Mouse (Mus musculus) lung, embryonic 14.5 days (tissue): ENCODE data around the gene Palb2. TPM values are rescaled to one million over a fixed set of nuclear protein-coding genes. Genes with fewer than 3 reads are reported as not detected.
A peak's percentile ranks its signal among the peaks of the same experiment; 100 is the strongest.

Source experiments
- ATAC-seq: fragments of 200-750 bp; cut with Nextera tagmentation; 2 replicates; pipeline ENCODE4 v1.8.0; 2017; ENCODE audit warnings: mild to moderate bottlenecking, moderate TSS enrichment, moderate library complexity; ENCODE audit not compliant: insufficient read depth
- DNase-seq: peaks from one replicate; pipeline ENCODE4 v3.0.0-alpha.2; 2015
- H3K27ac ChIP-seq: fragments of 300-500 bp; sonication (generic); 2 replicates; pipeline ENCODE4 v1.5.1; 2014; ENCODE audit warnings: low read depth, mild to moderate bottlenecking, moderate library complexity
- H3K27me3 ChIP-seq: fragments of 300-500 bp; sonication (generic); 2 replicates; pipeline ENCODE4 v1.6.1; 2014; ENCODE audit warnings: low read length, control low read depth; ENCODE audit not compliant: insufficient read depth
- H3K36me3 ChIP-seq: fragments of 300-500 bp; sonication (generic); 2 replicates; pipeline ENCODE4 v1.6.1; 2014; ENCODE audit warnings: control low read depth; ENCODE audit not compliant: insufficient read depth
- H3K4me1 ChIP-seq: fragments of 300-500 bp; sonication (generic); 2 replicates; pipeline ENCODE4 v1.6.1; 2014; ENCODE audit warnings: antibody characterized with exemption, control low read depth; ENCODE audit not compliant: insufficient read depth
- H3K4me2 ChIP-seq: fragments of 300-500 bp; sonication (generic); 2 replicates; pipeline ENCODE4 v1.6.1; 2014; ENCODE audit warnings: mild to moderate bottlenecking
- H3K4me3 ChIP-seq: fragments of 300-500 bp; sonication (generic); 2 replicates; pipeline ENCODE4 v1.5.1; 2014; ENCODE audit warnings: low read depth, low read length
- H3K9ac ChIP-seq: fragments of 300-500 bp; sonication (generic); 2 replicates; pipeline ENCODE4 v1.6.1; 2014
- H3K9me3 ChIP-seq: fragments of 300-500 bp; sonication (generic); 2 replicates; pipeline ENCODE4 v1.6.1; 2016; ENCODE audit warnings: low read depth, low read length, control low read depth
- CTCF ChIP-seq: IDR thresholded peaks from 2 replicates; pipeline ENCODE4 v1.5.1; 2016; ENCODE audit warnings: antibody characterized with exemption, low read depth
- WGBS: fragments of 180-500 bp; shearing (Covaris S2); extraction: QIAGEN DNeasy Blood & Tissue Kit; methylation state at CpG from one replicate; pipeline ENCODE4 v1.1.7; 2014; 5-methylcytosine and 5-hydroxymethylcytosine counted together
- polyA plus RNA-seq: library from polyadenylated mRNA; unstranded; fragments of >200 nt; fragmentation: Nextera tagmentation; extraction: Ambion mirVana; gene quantifications from 2 replicates; pipeline ENCODE4 v1.2.1, GENCODE M21; 2014

Gene Palb2
- 20.6 and 20.8 TPM in 2 replicates for polyA plus RNA-seq

- DNase-seq (peak; percentile 99), ATAC-seq (peak; percentile 99)
- peak within 1 kb of the TSS; percentile 70 for H3K27ac ChIP-seq
- peaks cover 45% of the 10 kb centered on the region for H3K36me3 ChIP-seq
- H3K9me3 ChIP-seq, result no peaks in the 10 kb centered on the region
- H3K4me2 ChIP-seq, result peak within 1 kb of the TSS; percentile 69
- peak within 1 kb of the TSS; percentile 87 for H3K9ac ChIP-seq
- peak within 1 kb of the TSS; percentile 91 for H3K4me3 ChIP-seq
- H3K4me1 ChIP-seq, result peaks cover 3% of the 10 kb centered on the region; the same call in 1 of the 2 replicates
- no peak for TF ChIP-seq CTCF
- WGBS, result under 1% methylated on average over 54 of the region's 54 CpGs
- H3K27me3 ChIP-seq, result no peaks in the 10 kb centered on the region
These were observed at the start of gene Palb2, which contains the start of gene Dctn5 for GRCm38 (mm10) chr7:122132497-122133337. Palb2 (minus strand) TSS chr7:122132985. Dctn5 (plus strand) TSS chr7:122133041.

- no peaks in the 10 kb centered on the region for H3K27me3 ChIP-seq
- DNase-seq (no peak), ATAC-seq (no peak)
- H3K9ac ChIP-seq, result no peak overlapping the region
- H3K9me3 ChIP-seq, result no peaks in the 10 kb centered on the region
- no peak overlapping the region for H3K4me2 ChIP-seq
- no peak for TF ChIP-seq CTCF
- 83% methylated on average over 7 of the region's 7 CpGs for WGBS
- H3K36me3 ChIP-seq, result no peaks in the 10 kb centered on the region
- no peak overlapping the region for H3K4me3 ChIP-seq
- no peak overlapping the region for H3K27ac ChIP-seq
- no peaks in the 10 kb centered on the region for H3K4me1 ChIP-seq
These were observed 47.9 kb upstream of the Palb2 start for GRCm38 (mm10) chr7:122180720-122181119.

GRCm38 (mm10) chr7:122171613-122172012 is 38.8 kb upstream of the Palb2 start:
- Histone ChIP-seq H3K4me3 (no peak overlapping the region), H3K4me2 (no peak overlapping the region), H3K36me3 (peaks cover 42% of the 10 kb centered on the region), H3K9me3 (no peaks in the 10 kb centered on the region), H3K9ac (no peak overlapping the region), H3K27ac (no peak overlapping the region), H3K27me3 (no peaks in the 10 kb centered on the region), H3K4me1 (no peaks in the 10 kb centered on the region)
- DNase-seq (no peak), ATAC-seq (no peak)
- no peak for TF ChIP-seq CTCF
- 73% methylated on average over 10 of the region's 10 CpGs for WGBS

- Histone ChIP-seq H3K36me3 (peaks cover 51% of the 10 kb centered on the region), H3K27me3 (no peaks in the 10 kb centered on the region), H3K4me3 (no peak overlapping the region), H3K9ac (no peak overlapping the region), H3K9me3 (no peaks in the 10 kb centered on the region), H3K4me2 (no peak overlapping the region), H3K27ac (no peak overlapping the region), H3K4me1 (no peaks in the 10 kb centered on the region)
- 72% methylated on average over 6 of the region's 6 CpGs for WGBS
- DNase-seq (no peak), ATAC-seq (no peak)
- TF ChIP-seq CTCF, result no peak
These were observed 37.9 kb upstream of the Palb2 start for GRCm38 (mm10) chr7:122170705-122171104.

GRCm38 (mm10) chr7:122167203-122167602 is 34.4 kb upstream of the Palb2 start:
- 87% methylated on average over 7 of the region's 7 CpGs for WGBS
- H3K36me3 ChIP-seq, result peaks cover 85% of the 10 kb centered on the region
- H3K9ac ChIP-seq, result no peak overlapping the region
- no peak overlapping the region for H3K27ac ChIP-seq
- no peak overlapping the region for H3K4me3 ChIP-seq
- ATAC-seq (no peak), DNase-seq (no peak)
- no peak overlapping the region for H3K4me2 ChIP-seq
- no peaks in the 10 kb centered on the region for H3K9me3 ChIP-seq
- H3K4me1 ChIP-seq, result no peaks in the 10 kb centered on the region
- no peaks in the 10 kb centered on the region for H3K27me3 ChIP-seq
- TF ChIP-seq CTCF, result no peak

- Histone ChIP-seq H3K27ac (no peak overlapping the region), H3K9ac (no peak overlapping the region), H3K36me3 (peaks cover 79% of the 10 kb centered on the region), H3K4me1 (peaks cover 6% of the 10 kb centered on the region; the same call in 1 of the 2 replicates), H3K27me3 (no peaks in the 10 kb centered on the region), H3K4me2 (no peak overlapping the region), H3K4me3 (no peak overlapping the region), H3K9me3 (no peaks in the 10 kb centered on the region)
- no peak for ATAC-seq
- TF ChIP-seq CTCF, result no peak
- DNase-seq, result no peak
- 90% methylated on average over 6 of the region's 8 CpGs for WGBS
These were observed 31.0 kb upstream of the Palb2 start for GRCm38 (mm10) chr7:122163766-122164165.

GRCm38 (mm10) chr7:122160037-122160436 is 27.3 kb upstream of the Palb2 start:
- Histone ChIP-seq H3K9ac (peak overlapping the region; percentile 74), H3K27ac (peak overlapping the region; percentile 86; the same call in 1 of the 2 replicates), H3K4me2 (peak overlapping the region; percentile 66), H3K36me3 (peaks cover 42% of the 10 kb centered on the region), H3K9me3 (no peaks in the 10 kb centered on the region), H3K4me3 (peak overlapping the region; percentile 79), H3K27me3 (no peaks in the 10 kb centered on the region), H3K4me1 (peaks cover 9% of the 10 kb centered on the region)
- WGBS, result under 1% methylated on average over 12 of the region's 12 CpGs
- ATAC-seq, result peak; percentile 10
- no peak for TF ChIP-seq CTCF
- DNase-seq, result peak; percentile 47
